Mouse (Mus musculus): ENCODE results near the gene Samd14.

Samd14 gene

GRCm38 (mm10) chr11:95037306-95037705 is 27.6 kb downstream of the Samd14 start:
- peak; percentile 84 for DNase-seq

- DNase-seq: peak; percentile 51
These were observed 28.6 kb downstream of the Samd14 start for GRCm38 (mm10) chr11:95038156-95038817.

GRCm38 (mm10) chr11:95038818-95039655 is 29.4 kb downstream of the Samd14 start:
- peak; percentile 48 for DNase-seq

GRCm38 (mm10) chr11:95039766-95040165 is 30.1 kb downstream of the Samd14 start:
- peak; percentile 74 for DNase-seq

- DNase-seq: peak; percentile 82
These were observed 30.9 kb downstream of the Samd14 start for GRCm38 (mm10) chr11:95040491-95041138.

GRCm38 (mm10) chr11:95041139-95041609 is 31.5 kb downstream of the Samd14 start, which contains the start of gene Pdk2:
TSS of gene Pdk2 (minus strand) at chr11:95041354.
- DNase-seq: peak; percentile 94

- DNase-seq: peak; percentile 90
These were observed 32.4 kb downstream of the Samd14 start for GRCm38 (mm10) chr11:95042096-95042495.

GRCm38 (mm10) chr11:95043060-95043459 is 33.4 kb downstream of the Samd14 start:
- DNase-seq: peak; percentile 34

- DNase-seq: no peak
These were observed 33.9 kb downstream of the Samd14 start for GRCm38 (mm10) chr11:95043608-95044007.

- peak; percentile 28 for DNase-seq
These were observed 34.6 kb downstream of the Samd14 start for GRCm38 (mm10) chr11:95044185-95044870.

- peak; percentile 67 for DNase-seq
These were observed 37.5 kb downstream of the Samd14 start for GRCm38 (mm10) chr11:95046980-95047680.

GRCm38 (mm10) chr11:95053062-95053461 is 43.4 kb downstream of the Samd14 start:
- no peak for DNase-seq

- peak; percentile 4 for DNase-seq
These were observed 47.3 kb downstream of the Samd14 start for GRCm38 (mm10) chr11:95056768-95057501.

- DNase-seq: no peak
These were observed 59.7 kb downstream of the Samd14 start for GRCm38 (mm10) chr11:95069226-95069957.

- DNase-seq: no peak
These were observed 60.7 kb downstream of the Samd14 start for GRCm38 (mm10) chr11:95070140-95071107.

- no peak for DNase-seq
These were observed 61.6 kb downstream of the Samd14 start for GRCm38 (mm10) chr11:95071266-95071665.

- DNase-seq: no peak
These were observed 62.5 kb downstream of the Samd14 start for GRCm38 (mm10) chr11:95072136-95072535.

GRCm38 (mm10) chr11:95072804-95073203 is 63.1 kb downstream of the Samd14 start:
- peak; percentile 75 for DNase-seq

- DNase-seq: no peak
These were observed 64.2 kb downstream of the Samd14 start for GRCm38 (mm10) chr11:95073835-95074234.

Data from cerebellum, adult 8-10 months (tissue).